Mouse (Mus musculus) liver, embryonic 14.5 days (tissue): ENCODE results near the gene Stip1. TPM values are rescaled to one million over a fixed set of nuclear protein-coding genes. Genes with fewer than 3 reads are reported as not detected.

Source experiments
- ATAC-seq: fragments of 200-750 bp; cut with Nextera tagmentation; 2 replicates; pipeline ENCODE4 v1.8.0; 2017; ENCODE audit warnings: moderate number of reproducible peaks, mild to moderate bottlenecking, moderate library complexity; ENCODE audit not compliant: insufficient read depth
- DNase-seq, 3 experiments: peaks; one replicate each; pipeline ENCODE4 v3.0.0-alpha.2; 2012 to 2013; ENCODE audit warnings: low read depth in 3 of 3, low spot score in 3 of 3
- H3K27ac ChIP-seq: fragments of 300-500 bp; sonication (generic); 2 replicates; pipeline ENCODE4 v1.5.1; 2014; ENCODE audit warnings: moderate library complexity, mild to moderate bottlenecking, control low read depth, inconsistent platforms
- H3K27me3 ChIP-seq: fragments of 300-500 bp; sonication (generic); 2 replicates; pipeline ENCODE4 v1.6.1; 2014; ENCODE audit warnings: mild to moderate bottlenecking, low read length, moderate library complexity; ENCODE audit not compliant: control insufficient read depth, insufficient read depth
- H3K36me3 ChIP-seq: fragments of 300-500 bp; sonication (generic); replicated peaks from 2 replicates; pipeline ENCODE4 v1.6.1; 2014; ENCODE audit warnings: low read depth; ENCODE audit not compliant: control insufficient read depth, insufficient read depth
- H3K4me1 ChIP-seq, 2 experiments: fragments of 200-500 bp in 1 of 2; fragments of 300-500 bp in 1 of 2; sonication (generic) in 1 of 2; replicated peaks; 2 replicates each; pipeline ENCODE4 v1.6.1; 2012 to 2014; ENCODE audit warnings: antibody characterized with exemption in 1 of 2, inconsistent platforms in 1 of 2, low read length in 1 of 2; ENCODE audit not compliant: control insufficient read depth in 2 of 2, insufficient read depth in 2 of 2
- H3K4me2 ChIP-seq: fragments of 300-500 bp; sonication (generic); 2 replicates; pipeline ENCODE4 v1.6.1; 2014; ENCODE audit warnings: low read depth, mild to moderate bottlenecking, control low read depth, moderate library complexity
- H3K4me3 ChIP-seq, 2 experiments: fragments of 200-500 bp in 1 of 2; fragments of 300-500 bp in 1 of 2; sonication (generic) in 1 of 2; 2 replicates each; pipeline ENCODE4 v1.5.1; 2012 to 2014; ENCODE audit warnings: low read depth in 2 of 2, low read length in 2 of 2, mild to moderate bottlenecking in 2 of 2, control low read depth in 1 of 2, inconsistent platforms in 1 of 2, moderate library complexity in 1 of 2; ENCODE audit not compliant: insufficient read depth in 1 of 2
- H3K9ac ChIP-seq: fragments of 300-500 bp; sonication (generic); replicated peaks from 2 replicates; pipeline ENCODE4 v1.6.1; 2014; ENCODE audit warnings: mild to moderate bottlenecking, control low read depth, moderate library complexity
- H3K9me3 ChIP-seq: fragments of 300-500 bp; sonication (generic); 2 replicates; pipeline ENCODE4 v1.6.1; 2016; ENCODE audit warnings: low read length, mixed read lengths; ENCODE audit not compliant: control insufficient read depth
- CTCF ChIP-seq: IDR thresholded peaks from 2 replicates; pipeline ENCODE4 v1.5.1; 2016; ENCODE audit warnings: antibody characterized with exemption, low read depth, control low read depth
- EP300 ChIP-seq: IDR thresholded peaks from 2 replicates; pipeline ENCODE4 v1.6.1; 2016; ENCODE audit warnings: antibody characterized with exemption, low read depth
- WGBS: fragments of 180-500 bp; shearing (Covaris S2); extraction: QIAGEN DNeasy Blood & Tissue Kit; methylation state at CpG from one replicate; pipeline ENCODE4 v1.1.7; 2014; ENCODE audit not compliant: insufficient replicate concordance; 5-methylcytosine and 5-hydroxymethylcytosine counted together
- polyA plus RNA-seq, 2 experiments: library from polyadenylated mRNA; depleted of rRNA in 1 of 2; stranded (reverse) in 1 of 2; unstranded in 1 of 2; fragments of >200 nt; fragmentation: Nextera tagmentation in 1 of 2; extraction: Ambion mirVana in 1 of 2; gene quantifications; 2 replicates each; pipeline versions ENCODE4 v1.2.1 to v1.2.3; 2012 to 2014

The Stip1 gene
- polyA plus RNA-seq, 2 experiments: 86.2 to 113 TPM

DNA sequence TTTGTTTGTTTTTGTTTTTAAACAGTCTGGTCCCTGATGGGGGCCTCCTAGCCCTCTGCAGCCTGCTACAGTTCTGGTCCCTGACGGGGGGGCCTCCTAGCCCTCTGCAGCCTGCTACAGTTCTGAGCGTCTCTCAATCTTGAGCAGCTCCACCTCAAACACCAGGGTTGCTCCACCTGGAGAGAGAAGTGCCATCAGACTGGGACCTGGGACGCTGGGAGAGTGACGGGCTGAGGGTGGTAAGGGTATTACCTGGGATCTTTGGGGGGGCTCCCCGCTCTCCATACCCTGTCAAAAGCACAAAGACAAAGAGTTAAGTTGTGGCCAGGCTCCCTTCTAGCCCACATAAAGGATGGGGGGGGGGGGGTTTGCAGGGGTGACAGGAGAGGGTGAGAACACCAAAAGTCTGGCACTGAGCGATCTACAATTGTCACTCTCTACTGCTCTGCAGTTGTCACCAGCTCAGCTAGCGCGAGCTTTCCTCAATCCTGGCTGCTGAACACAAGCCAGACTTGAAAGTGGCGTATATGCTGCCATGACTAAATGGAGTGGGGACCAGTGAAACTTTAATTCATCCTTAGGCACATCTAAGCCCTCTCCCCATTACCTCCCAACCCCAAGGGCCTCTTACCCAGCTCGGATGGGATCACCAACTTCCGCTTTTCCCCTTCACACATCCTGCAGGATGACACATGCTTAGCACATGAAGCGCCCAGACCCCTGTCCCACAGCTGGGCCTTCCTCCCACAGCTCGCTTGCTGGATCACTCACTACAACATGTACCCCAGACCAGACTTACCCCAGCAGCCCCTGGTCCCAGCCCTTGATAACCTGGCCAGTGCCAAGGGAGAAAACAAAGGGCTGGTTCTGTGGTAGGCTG is 61.8 kb downstream of the Stip1 start:
- TF ChIP-seq CTCF (no peak), EP300 (no peak)
- Histone ChIP-seq H3K9me3 (no peaks in the 10 kb centered on the region), H3K4me3 (peak overlapping the region; percentile 5 to 83; a peak in 3 of 4 replicates), H3K4me1 (peaks cover 12 to 25% of the 10 kb centered on the region in 2 experiments), H3K27me3 (no peaks in the 10 kb centered on the region), H3K36me3 (peaks cover 6% of the 10 kb centered on the region), H3K9ac (no peak overlapping the region; the same call in 1 of the 2 replicates), H3K4me2 (peak overlapping the region; percentile 90), H3K27ac (peak overlapping the region; percentile 63)
- no peak for DNase-seq
- 71% methylated on average over 13 of the region's 13 CpGs for WGBS
- no peak for ATAC-seq

DNA sequence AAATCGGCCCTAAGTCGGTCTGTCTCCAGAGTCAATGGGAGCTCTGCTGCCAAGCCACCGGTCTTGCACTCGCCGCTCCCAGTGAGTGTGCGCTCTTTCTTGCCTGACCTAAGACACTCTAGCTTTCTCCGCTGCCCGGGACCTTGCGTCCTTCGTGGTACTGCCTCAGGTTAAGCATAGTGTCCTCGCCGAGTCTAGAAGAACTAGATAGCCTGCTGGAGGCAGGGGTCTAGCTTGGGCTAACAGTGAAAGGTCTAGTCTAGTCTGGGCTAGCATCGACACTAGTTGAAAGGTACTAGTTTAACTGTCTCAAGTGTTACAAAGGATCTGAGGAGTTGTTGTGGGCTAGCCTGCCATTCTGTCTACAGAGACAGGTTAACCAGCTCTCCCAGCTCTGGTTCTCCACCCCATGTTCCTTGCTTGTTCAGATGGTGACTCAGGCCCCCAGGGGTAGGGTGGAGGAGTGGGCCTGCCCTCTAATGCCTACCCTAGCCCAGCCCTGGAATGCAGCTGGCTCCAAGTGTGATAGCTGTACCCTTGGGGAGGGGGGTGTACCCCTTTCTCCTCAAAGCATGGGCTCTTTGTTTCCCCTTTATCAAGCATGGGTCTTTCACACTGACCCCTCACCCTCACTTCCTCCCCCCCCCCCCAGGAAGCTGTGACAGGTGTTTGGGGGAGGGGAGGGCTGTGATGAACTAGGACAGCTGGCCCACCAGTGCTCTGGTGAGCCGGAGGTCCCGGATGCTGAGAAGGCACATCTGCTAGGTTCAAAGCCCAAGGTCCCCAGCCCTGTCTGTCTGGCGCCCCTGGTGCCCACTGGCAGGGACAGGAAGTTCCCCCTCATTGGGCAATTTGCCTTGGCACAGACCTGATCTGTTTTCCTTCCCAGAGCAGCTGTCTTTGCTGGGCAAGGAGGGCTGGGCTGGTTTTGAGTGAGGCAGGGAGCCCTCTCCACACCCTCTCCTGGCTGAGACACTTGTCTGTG is 63.9 kb downstream of the Stip1 start, which contains the start of gene Plcb3:
Plcb3 (minus strand) TSS at position 934 of the 985 bp plus-strand sequence.
- peak within 1 kb of the TSS; percentile 72 for H3K27ac ChIP-seq

DNA sequence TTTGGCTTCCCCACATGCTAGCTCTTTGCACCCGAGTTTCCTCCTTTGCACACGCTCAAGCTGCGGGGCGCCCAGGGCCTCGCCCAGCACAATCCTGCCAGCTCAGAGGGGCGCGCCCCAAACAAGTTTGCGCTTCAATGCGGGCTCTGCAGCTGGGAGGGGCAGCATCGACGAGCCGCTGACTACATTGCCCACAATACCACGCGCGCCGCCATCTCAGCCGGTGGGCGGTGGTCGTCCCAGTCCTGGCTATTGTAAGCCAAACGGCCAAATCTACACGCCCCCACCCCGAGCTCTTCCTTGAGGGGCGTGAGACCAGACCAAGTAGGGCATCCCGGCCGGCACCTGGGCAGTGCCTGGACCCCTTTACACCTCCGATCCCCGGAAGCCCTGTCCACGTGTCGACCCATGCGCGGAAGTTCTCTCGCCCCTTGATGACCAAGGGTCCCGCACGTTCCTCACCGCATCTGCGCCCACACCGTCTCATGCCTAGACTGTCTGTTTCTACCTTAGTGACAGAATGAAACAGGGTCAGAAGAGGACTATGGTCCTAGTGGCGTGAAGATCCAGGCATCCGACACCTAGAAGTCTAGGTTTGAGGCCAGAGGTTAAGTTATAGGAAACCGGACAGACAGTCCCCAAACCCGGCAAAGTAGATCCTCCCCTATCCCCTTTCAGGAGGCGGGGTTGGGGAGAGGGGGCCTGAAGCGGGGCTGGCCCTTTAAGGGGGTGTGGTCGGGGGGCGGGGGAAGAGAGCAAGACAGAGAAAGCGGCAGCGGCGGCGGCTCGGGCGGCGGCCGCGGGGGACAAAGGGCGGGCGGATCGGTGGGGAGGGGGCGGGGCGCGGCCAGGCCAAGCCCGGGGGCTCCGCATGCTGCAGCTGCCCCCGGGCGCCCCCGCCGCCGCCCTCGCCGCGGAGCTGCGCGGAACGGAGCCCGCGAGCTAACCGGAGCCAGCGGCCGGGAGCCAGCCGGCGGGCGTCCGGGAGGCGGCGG is 65.3 kb downstream of the Stip1 start, which contains the start of gene Ppp1r14b:
Ppp1r14b (plus strand) TSS at position 758 of the 995 bp plus-strand sequence.
- WGBS: under 1% methylated on average over 68 of the region's 84 CpGs

More for the DNA sequence above, 63.9 kb downstream of the Stip1 start, which contains the start of gene Plcb3:
- peak within 1 kb of the TSS; percentile 81 for H3K9ac ChIP-seq
- H3K4me2 ChIP-seq: peak within 1 kb of the TSS; percentile 96
- ATAC-seq (no peak), DNase-seq (no peak)
- H3K27me3 ChIP-seq: no peaks in the 10 kb centered on the region
- peaks cover 14 to 25% of the 10 kb centered on the region in 2 experiments for H3K4me1 ChIP-seq
- under 1% methylated on average over 16 of the region's 16 CpGs for WGBS
- H3K4me3 ChIP-seq: peak within 1 kb of the TSS; percentile 71 to 77
- H3K9me3 ChIP-seq: no peaks in the 10 kb centered on the region
- TF ChIP-seq EP300 (0 out of 2 replicates have a peak, but pooled peaks have one; percentile 7), CTCF (peak; percentile 43)
- H3K36me3 ChIP-seq: peaks cover 6% of the 10 kb centered on the region

More for the DNA sequence above, 65.3 kb downstream of the Stip1 start, which contains the start of gene Ppp1r14b:
- peak; percentile 75 to 85 (median 75) for DNase-seq
- Histone ChIP-seq H3K27ac (peak within 1 kb of the TSS; percentile 72), H3K4me1 (peaks cover 26 to 35% of the 10 kb centered on the region in 2 experiments), H3K36me3 (peaks cover 6% of the 10 kb centered on the region), H3K27me3 (no peaks in the 10 kb centered on the region), H3K9me3 (no peaks in the 10 kb centered on the region), H3K4me3 (peak within 1 kb of the TSS; percentile 71 to 94), H3K4me2 (peak within 1 kb of the TSS; percentile 96), H3K9ac (peak within 1 kb of the TSS; percentile 81)
- TF ChIP-seq EP300 (no peak), CTCF (peak; percentile 25; the same call in 1 of the 2 replicates)
- ATAC-seq: peak; percentile 65
